Mouse (Mus musculus): ENCODE results near the gene Gm14408. TPM values are rescaled to one million over a fixed set of nuclear protein-coding genes. Genes with fewer than 3 reads are reported as not detected.
"Not testable (repeated sequence)": the region's sequence is repeated elsewhere in the genome, so short reads cannot be mapped to it uniquely, and the experiment has no call there.

Gene Gm14408
- not detected in 2 replicates for polyA plus RNA-seq (2016; fragmentation: Nextera tagmentation; extraction: Ambion mirVana)

DNA sequence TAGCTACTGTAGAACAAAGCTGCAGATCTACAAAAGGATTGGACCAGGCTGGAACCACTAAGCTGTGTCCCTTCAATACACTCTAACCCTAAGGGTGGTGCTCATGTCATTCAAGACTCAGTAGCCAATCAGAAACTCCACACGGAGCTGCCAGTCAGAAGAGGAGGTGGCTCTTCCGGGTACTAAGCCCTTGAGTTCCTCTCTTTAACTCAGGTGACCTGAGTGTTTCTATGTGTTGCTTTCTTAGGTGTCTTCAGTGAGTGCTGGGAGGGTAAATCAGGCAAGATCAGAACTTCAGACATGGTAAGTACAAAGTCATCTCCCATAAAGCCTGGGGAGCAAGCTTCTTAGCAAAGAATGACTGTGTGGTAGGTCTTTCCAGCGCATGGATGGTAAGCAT, at the start of gene Gm14408:
Gene Gm14408 (plus strand): TSS at position 301 of the 400 bp plus-strand sequence.
- H3K27ac ChIP-seq (replicated peaks); H3K4me2 ChIP-seq (replicated peaks); H3K36me3 ChIP-seq; H3K4me1 ChIP-seq; H3K4me3 ChIP-seq; ATAC-seq (ENCODE audit: low FRiP score, low read depth); H3K9ac ChIP-seq (replicated peaks); H3K27me3 ChIP-seq; H3K9me3 ChIP-seq: not testable (repeated sequence)
- WGBS: 87% methylated on average over 1 of the region's 3 CpGs

DNA sequence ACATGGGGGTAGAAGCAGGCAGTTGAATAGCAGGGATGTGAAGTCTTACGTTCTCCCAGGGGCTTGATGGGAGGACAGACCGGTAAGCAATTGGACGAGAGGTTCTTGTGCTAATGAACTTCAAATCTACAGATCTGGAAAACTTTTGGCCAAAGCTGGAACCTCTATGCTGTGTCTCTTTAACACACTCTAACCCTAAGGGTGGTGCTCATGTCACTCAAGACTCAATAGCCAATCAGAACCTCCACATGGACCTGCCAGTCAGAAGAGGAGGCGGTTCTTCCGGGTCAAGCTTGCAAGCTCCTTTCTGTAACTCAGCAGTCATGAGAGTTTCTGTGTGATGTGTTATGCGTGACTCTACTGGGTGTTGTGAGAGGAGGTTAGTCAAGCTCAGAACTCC, 32.6 kb upstream of the Gm14408 start, which contains the start of gene Gm14295:
Gene Gm14295 (plus strand): TSS at position 301 of the 400 bp plus-strand sequence.
- ATAC-seq (ENCODE audit: low FRiP score, low read depth); H3K4me1 ChIP-seq: not testable (repeated sequence)
- no CpG with 5 or more reads among the region's 6 CpGs for WGBS

DNA sequence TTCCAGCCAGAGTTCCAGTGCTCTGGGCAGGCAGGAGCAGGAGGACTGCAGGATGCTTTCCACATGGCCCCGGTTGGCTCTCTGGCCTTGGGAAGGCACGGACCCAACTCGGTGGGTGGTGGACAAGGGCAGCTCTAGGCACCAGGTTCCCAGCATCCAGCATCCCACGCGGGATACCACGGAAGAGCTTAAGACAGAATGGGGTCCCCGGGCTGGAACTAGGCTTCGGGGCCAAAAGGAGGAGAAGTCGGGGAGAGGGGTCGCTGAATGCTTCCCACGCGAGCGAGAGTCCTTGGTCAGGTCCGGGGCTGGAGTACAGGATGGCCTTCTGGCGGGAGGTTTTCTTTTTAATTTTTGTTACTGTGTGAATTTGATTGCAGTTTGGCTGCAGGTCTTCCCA, 32.2 kb upstream of the Gm14408 start:
- not testable (repeated sequence) for H3K4me1 ChIP-seq; H3K36me3 ChIP-seq; ATAC-seq (ENCODE audit: low FRiP score, low read depth); H3K27ac ChIP-seq (replicated peaks); H3K27me3 ChIP-seq; H3K9me3 ChIP-seq
- WGBS: 15% methylated on average over 14 of the region's 15 CpGs
- peak overlapping the region; percentile 42 for H3K4me2 ChIP-seq (replicated peaks)
- H3K9ac ChIP-seq (replicated peaks): 0 out of 2 replicates have a peak overlapping the region, but pooled peaks have one; percentile 31
- H3K4me3 ChIP-seq: peak overlapping the region; percentile 45

More for the DNA sequence above, 32.6 kb upstream of the Gm14408 start, which contains the start of gene Gm14295:
- Histone ChIP-seq H3K4me2 (replicated peaks) (peak within 1 kb of the TSS; percentile 42), H3K4me3 (peak within 1 kb of the TSS; percentile 45), H3K9ac (replicated peaks) (0 out of 2 replicates have a peak within 1 kb of the TSS, but pooled peaks have one; percentile 31)
- not testable (repeated sequence) for H3K27me3 ChIP-seq; H3K9me3 ChIP-seq; H3K27ac ChIP-seq (replicated peaks); H3K36me3 ChIP-seq

Other genes starting within 250 kb of the Gm14408 start
- gene Gm14308, start 194.8 kb upstream of the Gm14408 start, polyA plus RNA-seq (2016; fragmentation: Nextera tagmentation; extraction: Ambion mirVana): 18.3 and 34.1 TPM in 2 replicates
- 9.0 and 9.1 TPM in 2 replicates for gene Zfp973, start 160.6 kb upstream of the Gm14408 start, polyA plus RNA-seq (2016; fragmentation: Nextera tagmentation; extraction: Ambion mirVana)
- gene Gm14305, start 122.8 kb upstream of the Gm14408 start, polyA plus RNA-seq (2016; fragmentation: Nextera tagmentation; extraction: Ambion mirVana): 26.1 and 32.1 TPM in 2 replicates
- gene Gm14295, start 32.5 kb upstream of the Gm14408 start, polyA plus RNA-seq (2016; fragmentation: Nextera tagmentation; extraction: Ambion mirVana): 9.1 and 11.4 TPM in 2 replicates
- 7.0 and 11.7 TPM in 2 replicates for gene Gm14296, start 96.7 kb downstream of the Gm14408 start, polyA plus RNA-seq (2016; fragmentation: Nextera tagmentation; extraction: Ambion mirVana)
- 6.6 and 8.8 TPM in 2 replicates for gene Gm14419, start 169.8 kb downstream of the Gm14408 start, polyA plus RNA-seq (2016; fragmentation: Nextera tagmentation; extraction: Ambion mirVana)
- not detected in 2 replicates for gene Gm14401, start 243.2 kb downstream of the Gm14408 start, polyA plus RNA-seq (2016; fragmentation: Nextera tagmentation; extraction: Ambion mirVana)